Mouse (Mus musculus) forebrain, embryonic 12.5 days (tissue): ENCODE measurements at regions not wholly inside any gene's neighbourhood (a gene's known extent, or its start where the extent isn't known, plus 50 kb on each side); places are given as distances from the start of the nearest gene placed in this dataset.

Experiments
- ATAC-seq: fragments of 200-750 bp; cut with Nextera tagmentation; 2 replicates; pipeline ENCODE4 v1.8.0; 2017; ENCODE audit warnings: moderate TSS enrichment; ENCODE audit not compliant: low FRiP score
- H3K27ac ChIP-seq: fragments of 300-500 bp; sonication (generic); 2 replicates; pipeline ENCODE4 v1.5.1; 2016; ENCODE audit warnings: mild to moderate bottlenecking
- H3K27me3 ChIP-seq: fragments of 300-500 bp; sonication (generic); 2 replicates; pipeline ENCODE4 v1.6.1; 2016; ENCODE audit warnings: mild to moderate bottlenecking
- H3K36me3 ChIP-seq: fragments of 300-500 bp; sonication (generic); replicated peaks from 2 replicates; pipeline ENCODE4 v1.6.1; 2016; ENCODE audit warnings: mild to moderate bottlenecking
- H3K4me1 ChIP-seq: fragments of 300-500 bp; sonication (generic); 2 replicates; pipeline ENCODE4 v1.6.1; 2016
- H3K4me2 ChIP-seq: fragments of 300-500 bp; sonication (generic); 2 replicates; pipeline ENCODE4 v1.6.1; 2016; ENCODE audit warnings: mild to moderate bottlenecking, moderate library complexity
- H3K4me3 ChIP-seq: fragments of 300-500 bp; sonication (generic); replicated peaks from 2 replicates; pipeline ENCODE4 v1.5.1; 2016; ENCODE audit warnings: mild to moderate bottlenecking
- H3K9ac ChIP-seq: fragments of 300-500 bp; sonication (generic); 2 replicates; pipeline ENCODE4 v1.6.1; 2016; ENCODE audit warnings: mild to moderate bottlenecking
- H3K9me3 ChIP-seq: fragments of 300-500 bp; sonication (generic); 2 replicates; pipeline ENCODE4 v1.6.1; 2016
- whole genome bisulfite sequencing: fragments of 180-500 bp; shearing (Covaris S2); methylation state at CpG from one replicate; pipeline ENCODE4 v1.1.7; 2016; 5-methylcytosine and 5-hydroxymethylcytosine counted together

- H3K27me3 ChIP-seq: no peaks in the 10 kb centered on the region
- H3K36me3 ChIP-seq: no peaks in the 10 kb centered on the region
Measured at GRCm38 (mm10) chr15:59830553-59831462, 185.6 kb downstream of the 4933412E24Rik start.

DNA sequence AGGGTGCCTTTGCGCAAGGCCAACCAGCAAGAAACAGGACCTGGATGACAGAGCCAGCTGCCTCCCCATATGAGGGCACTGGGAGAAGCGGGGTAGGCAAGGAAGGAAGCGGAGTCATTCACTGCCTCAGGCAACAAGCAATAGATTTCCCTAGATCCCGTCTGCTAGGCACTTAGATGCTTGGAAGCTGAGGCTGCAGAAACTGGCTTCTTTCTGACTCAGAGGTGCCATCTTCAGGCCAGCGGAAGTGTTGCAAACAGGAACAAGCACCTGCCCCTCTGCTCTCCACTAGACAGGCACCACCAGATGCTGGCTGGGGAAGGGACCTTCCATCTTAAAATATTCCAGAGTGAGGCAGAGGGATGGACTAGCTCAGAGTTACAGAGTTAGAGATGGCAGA lies 188.0 kb downstream of the 4933412E24Rik start:
- Histone ChIP-seq H3K4me2 (no peak overlapping the region), H3K27ac (no peak overlapping the region), H3K9me3 (no peaks in the 10 kb centered on the region), H3K27me3 (no peaks in the 10 kb centered on the region), H3K9ac (no peak overlapping the region), H3K4me3 (no peak overlapping the region), H3K4me1 (0 out of 2 replicates have a peak, but pooled peaks cover 4% of the 10 kb centered on the region), H3K36me3 (no peaks in the 10 kb centered on the region)
- ATAC-seq: peak; percentile 65
- 20% methylated on average over 5 of the region's 5 CpGs for WGBS

More at GRCm38 (mm10) chr15:59830553-59831462, 185.6 kb downstream of the 4933412E24Rik start:
- ATAC-seq: no peak
- no peak overlapping the region for H3K27ac ChIP-seq
- no peak overlapping the region for H3K9ac ChIP-seq
- H3K9me3 ChIP-seq: no peaks in the 10 kb centered on the region
- WGBS: 84% methylated on average over 17 of the region's 17 CpGs
- H3K4me1 ChIP-seq: 0 out of 2 replicates have a peak, but pooled peaks cover 4% of the 10 kb centered on the region
- no peak overlapping the region for H3K4me2 ChIP-seq
- no peak overlapping the region for H3K4me3 ChIP-seq

- 73% methylated on average over 14 of the region's 14 CpGs for WGBS
- no peak overlapping the region for H3K4me2 ChIP-seq
- no peak for ATAC-seq
- H3K27ac ChIP-seq: no peak overlapping the region
- no peaks in the 10 kb centered on the region for H3K9me3 ChIP-seq
- H3K4me1 ChIP-seq: 0 out of 2 replicates have a peak, but pooled peaks cover 4% of the 10 kb centered on the region
- H3K36me3 ChIP-seq: no peaks in the 10 kb centered on the region
- no peak overlapping the region for H3K9ac ChIP-seq
- no peak overlapping the region for H3K4me3 ChIP-seq
- H3K27me3 ChIP-seq: no peaks in the 10 kb centered on the region
Measured at GRCm38 (mm10) chr15:59826164-59826950, 190.1 kb downstream of the 4933412E24Rik start.

DNA sequence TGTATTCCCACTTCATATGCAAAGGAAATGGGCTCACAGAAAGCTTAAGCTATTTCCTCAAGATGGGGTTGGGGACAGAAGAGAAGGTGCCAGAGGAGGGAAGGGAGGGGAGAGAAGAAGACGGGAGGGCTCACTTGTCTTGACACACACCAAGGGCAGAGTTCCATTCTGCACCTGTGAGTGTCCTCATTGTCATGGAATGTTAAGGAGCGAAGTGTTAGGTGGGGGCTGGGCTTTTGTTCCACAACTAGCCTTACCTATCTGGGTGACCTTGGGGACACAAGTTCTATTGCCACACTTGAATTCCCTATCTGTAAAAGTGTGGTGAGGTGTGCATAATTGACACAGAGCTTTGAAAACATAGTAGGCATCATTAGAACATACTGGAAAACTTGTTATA lies 192.5 kb downstream of the 4933412E24Rik start:
- Histone ChIP-seq H3K4me3 (no peak overlapping the region), H3K9ac (no peak overlapping the region), H3K9me3 (no peaks in the 10 kb centered on the region), H3K36me3 (no peaks in the 10 kb centered on the region), H3K27me3 (no peaks in the 10 kb centered on the region), H3K4me2 (no peak overlapping the region), H3K4me1 (0 out of 2 replicates have a peak, but pooled peaks cover 4% of the 10 kb centered on the region), H3K27ac (no peak overlapping the region)
- ATAC-seq: no peak
- 63% methylated on average over 2 of the region's 2 CpGs for WGBS

GRCm38 (mm10) chr15:59822995-59823681 lies 193.3 kb downstream of the 4933412E24Rik start:
- 0 out of 2 replicates have a peak, but pooled peaks cover 4% of the 10 kb centered on the region for H3K4me1 ChIP-seq
- no peak overlapping the region for H3K9ac ChIP-seq
- no peak overlapping the region for H3K4me3 ChIP-seq
- no peak for ATAC-seq
- H3K27me3 ChIP-seq: no peaks in the 10 kb centered on the region
- H3K36me3 ChIP-seq: no peaks in the 10 kb centered on the region
- 69% methylated on average over 3 of the region's 3 CpGs for WGBS
- no peak overlapping the region for H3K4me2 ChIP-seq
- H3K27ac ChIP-seq: no peak overlapping the region
- H3K9me3 ChIP-seq: no peaks in the 10 kb centered on the region

DNA sequence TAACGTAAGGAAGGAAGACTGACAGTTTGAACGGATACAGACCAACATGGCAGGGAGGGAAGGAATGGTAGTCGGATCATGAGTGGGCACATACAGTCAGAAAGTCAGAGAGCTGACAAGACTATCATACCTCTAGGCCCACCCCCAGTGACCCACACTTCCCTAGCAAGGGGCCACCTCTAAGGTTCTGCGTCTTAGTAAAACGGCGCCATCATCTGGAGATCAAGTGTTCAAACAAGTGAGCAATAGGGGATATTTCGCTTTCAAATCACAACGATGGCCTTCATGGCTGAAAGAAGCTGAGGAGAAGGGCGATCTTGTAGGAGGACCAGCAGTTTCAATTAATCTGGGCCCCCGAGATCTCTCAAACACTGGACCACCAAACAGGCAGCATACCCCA lies 196.1 kb downstream of the 4933412E24Rik start:
- Histone ChIP-seq H3K27me3 (no peaks in the 10 kb centered on the region), H3K4me1 (no peaks in the 10 kb centered on the region), H3K4me2 (no peak overlapping the region), H3K9ac (no peak overlapping the region), H3K36me3 (no peaks in the 10 kb centered on the region), H3K9me3 (no peaks in the 10 kb centered on the region), H3K4me3 (no peak overlapping the region), H3K27ac (no peak overlapping the region)
- no peak for ATAC-seq
- 75% methylated on average over 10 of the region's 10 CpGs for WGBS

GRCm38 (mm10) chr15:59816031-59816430 lies 200.4 kb downstream of the 4933412E24Rik start:
- Histone ChIP-seq H3K9ac (no peak overlapping the region), H3K9me3 (no peaks in the 10 kb centered on the region), H3K4me3 (no peak overlapping the region), H3K36me3 (no peaks in the 10 kb centered on the region), H3K4me2 (no peak overlapping the region), H3K4me1 (no peaks in the 10 kb centered on the region), H3K27ac (no peak overlapping the region), H3K27me3 (no peaks in the 10 kb centered on the region)
- ATAC-seq: no peak
- 91% methylated on average over 8 of the region's 8 CpGs for WGBS

DNA sequence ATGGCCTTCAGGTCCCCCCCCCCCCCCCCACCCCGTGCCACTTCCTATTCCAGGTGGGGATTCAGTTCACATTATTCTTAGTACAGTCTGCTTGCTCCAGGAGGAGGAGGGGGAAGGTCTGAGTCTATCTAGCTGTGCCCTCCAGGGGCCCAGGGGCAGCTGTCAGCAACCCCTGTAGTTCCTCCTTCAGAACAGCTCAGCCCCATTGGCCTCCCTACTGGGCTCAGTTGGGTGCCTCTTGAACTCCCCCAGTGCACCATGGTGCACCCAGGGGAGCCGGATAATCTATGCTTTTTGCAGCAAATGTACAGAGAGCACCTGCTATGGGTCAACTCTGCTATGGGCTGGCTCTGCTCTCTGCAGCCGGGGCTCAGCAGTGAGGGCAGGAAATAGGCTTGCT lies 204.8 kb downstream of the 4933412E24Rik start:
- Histone ChIP-seq H3K9me3 (no peaks in the 10 kb centered on the region), H3K27ac (no peak overlapping the region), H3K4me3 (no peak overlapping the region), H3K9ac (no peak overlapping the region), H3K27me3 (no peaks in the 10 kb centered on the region), H3K4me2 (no peak overlapping the region), H3K4me1 (no peaks in the 10 kb centered on the region), H3K36me3 (no peaks in the 10 kb centered on the region)
- no peak for ATAC-seq
- WGBS: 26% methylated on average over 3 of the region's 3 CpGs

GRCm38 (mm10) chr15:59809361-59809760 lies 207.1 kb downstream of the 4933412E24Rik start:
- no peak overlapping the region for H3K4me2 ChIP-seq
- no peak for ATAC-seq
- no peak overlapping the region for H3K9ac ChIP-seq
- H3K27me3 ChIP-seq: no peaks in the 10 kb centered on the region
- no peaks in the 10 kb centered on the region for H3K36me3 ChIP-seq
- 90% methylated on average over 6 of the region's 6 CpGs for WGBS
- no peaks in the 10 kb centered on the region for H3K4me1 ChIP-seq
- no peak overlapping the region for H3K27ac ChIP-seq
- H3K4me3 ChIP-seq: no peak overlapping the region
- H3K9me3 ChIP-seq: no peaks in the 10 kb centered on the region

GRCm38 (mm10) chr15:59807723-59808122 lies 208.7 kb downstream of the 4933412E24Rik start:
- H3K9ac ChIP-seq: no peak overlapping the region
- no peak overlapping the region for H3K27ac ChIP-seq
- H3K36me3 ChIP-seq: no peaks in the 10 kb centered on the region
- 91% methylated on average over 6 of the region's 6 CpGs for WGBS
- H3K27me3 ChIP-seq: no peaks in the 10 kb centered on the region
- no peak for ATAC-seq
- H3K4me3 ChIP-seq: no peak overlapping the region
- H3K4me1 ChIP-seq: no peaks in the 10 kb centered on the region
- H3K4me2 ChIP-seq: no peak overlapping the region
- H3K9me3 ChIP-seq: no peaks in the 10 kb centered on the region

GRCm38 (mm10) chr15:59805771-59806170 lies 210.6 kb downstream of the 4933412E24Rik start:
- Histone ChIP-seq H3K9ac (no peak overlapping the region), H3K36me3 (no peaks in the 10 kb centered on the region), H3K4me1 (no peaks in the 10 kb centered on the region), H3K27ac (no peak overlapping the region), H3K4me2 (no peak overlapping the region), H3K27me3 (no peaks in the 10 kb centered on the region), H3K9me3 (no peaks in the 10 kb centered on the region), H3K4me3 (no peak overlapping the region)
- 91% methylated on average over 2 of the region's 2 CpGs for WGBS
- no peak for ATAC-seq

- no peak overlapping the region for H3K9ac ChIP-seq
- H3K4me2 ChIP-seq: no peak overlapping the region
- no peak overlapping the region for H3K4me3 ChIP-seq
- H3K36me3 ChIP-seq: no peaks in the 10 kb centered on the region
- no peak for ATAC-seq
- H3K4me1 ChIP-seq: no peaks in the 10 kb centered on the region
- 87% methylated on average over 2 of the region's 2 CpGs for WGBS
- no peaks in the 10 kb centered on the region for H3K27me3 ChIP-seq
- no peak overlapping the region for H3K27ac ChIP-seq
- H3K9me3 ChIP-seq: no peaks in the 10 kb centered on the region
Measured at GRCm38 (mm10) chr15:59804821-59805220, 211.6 kb downstream of the 4933412E24Rik start.
